Mouse (Mus musculus) large intestine, adult 2 months (tissue): ENCODE measurements around the gene Cacna2d2. TPM values are rescaled to one million over a fixed set of nuclear protein-coding genes. Genes with fewer than 3 reads are reported as not detected.

Source experiments
- DNase-seq: peaks from one replicate; pipeline ENCODE4 v3.0.0-alpha.2; 2012; ENCODE audit warnings: low read depth, low spot score
- WGBS: fragments of 180-500 bp; shearing (Covaris S2); methylation state at CpG from one replicate; pipeline ENCODE4 v1.1.7; 2018; 5-methylcytosine and 5-hydroxymethylcytosine counted together
- polyA plus RNA-seq: library from polyadenylated mRNA; depleted of rRNA; stranded (reverse); fragments of >200 nt; gene quantifications from 2 replicates; pipeline ENCODE4 v1.2.3, GENCODE M21; 2012; rRNA removed

Gene Cacna2d2
- 2.2 and 4.1 TPM in 2 replicates for polyA plus RNA-seq

DNA sequence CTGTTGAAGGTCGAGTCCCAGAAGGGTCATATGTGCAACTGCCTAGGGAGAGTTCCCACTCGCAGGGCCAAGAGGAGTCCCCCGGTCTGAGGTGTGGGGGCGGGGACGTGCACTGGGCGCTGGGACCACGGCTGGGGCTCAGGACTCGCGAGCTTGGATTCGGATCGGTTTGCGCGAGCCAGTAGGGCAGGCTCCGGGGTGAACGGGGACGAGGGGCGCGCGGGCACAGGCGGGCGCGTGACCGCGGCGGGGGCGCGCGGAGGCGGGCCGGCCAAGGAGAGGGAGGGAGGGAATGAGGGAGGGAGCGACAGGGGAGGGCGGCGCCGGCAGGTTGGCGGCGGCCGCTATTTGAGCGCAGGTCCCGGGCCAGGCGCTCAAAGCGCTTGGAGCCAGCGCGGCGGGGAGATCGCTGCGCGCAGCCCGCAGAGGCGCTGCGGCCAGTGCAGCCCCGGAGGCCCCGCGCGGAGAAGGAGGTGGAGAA, at the start of gene Cacna2d2:
TSS of gene Cacna2d2 (plus strand) at position 122 of the 481 bp plus-strand sequence.
- WGBS: 2% methylated on average over 31 of the region's 54 CpGs
- DNase-seq: no peak

DNA sequence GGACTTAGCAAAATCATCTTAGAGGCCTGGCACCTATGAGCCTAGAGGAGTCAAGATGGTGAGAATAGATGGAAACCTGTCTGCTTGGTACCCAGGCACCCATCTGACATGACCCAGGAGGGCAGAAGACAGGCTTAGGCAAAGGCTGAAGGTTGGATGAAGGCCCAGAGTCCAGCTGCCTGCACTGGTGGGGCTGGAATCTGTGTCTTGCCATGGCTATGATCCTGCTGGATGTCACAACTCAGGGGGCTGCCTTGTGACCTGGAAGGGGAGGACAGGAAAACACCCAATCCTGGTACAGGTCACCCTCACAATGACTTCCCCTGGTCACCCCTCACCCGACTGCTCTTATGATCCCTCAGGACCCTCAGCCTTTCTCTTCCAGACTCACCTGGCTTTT, 44.6 kb upstream of the Cacna2d2 start:
- DNase-seq: no peak
- 73% methylated on average over 1 of the region's 1 CpGs for WGBS

DNA sequence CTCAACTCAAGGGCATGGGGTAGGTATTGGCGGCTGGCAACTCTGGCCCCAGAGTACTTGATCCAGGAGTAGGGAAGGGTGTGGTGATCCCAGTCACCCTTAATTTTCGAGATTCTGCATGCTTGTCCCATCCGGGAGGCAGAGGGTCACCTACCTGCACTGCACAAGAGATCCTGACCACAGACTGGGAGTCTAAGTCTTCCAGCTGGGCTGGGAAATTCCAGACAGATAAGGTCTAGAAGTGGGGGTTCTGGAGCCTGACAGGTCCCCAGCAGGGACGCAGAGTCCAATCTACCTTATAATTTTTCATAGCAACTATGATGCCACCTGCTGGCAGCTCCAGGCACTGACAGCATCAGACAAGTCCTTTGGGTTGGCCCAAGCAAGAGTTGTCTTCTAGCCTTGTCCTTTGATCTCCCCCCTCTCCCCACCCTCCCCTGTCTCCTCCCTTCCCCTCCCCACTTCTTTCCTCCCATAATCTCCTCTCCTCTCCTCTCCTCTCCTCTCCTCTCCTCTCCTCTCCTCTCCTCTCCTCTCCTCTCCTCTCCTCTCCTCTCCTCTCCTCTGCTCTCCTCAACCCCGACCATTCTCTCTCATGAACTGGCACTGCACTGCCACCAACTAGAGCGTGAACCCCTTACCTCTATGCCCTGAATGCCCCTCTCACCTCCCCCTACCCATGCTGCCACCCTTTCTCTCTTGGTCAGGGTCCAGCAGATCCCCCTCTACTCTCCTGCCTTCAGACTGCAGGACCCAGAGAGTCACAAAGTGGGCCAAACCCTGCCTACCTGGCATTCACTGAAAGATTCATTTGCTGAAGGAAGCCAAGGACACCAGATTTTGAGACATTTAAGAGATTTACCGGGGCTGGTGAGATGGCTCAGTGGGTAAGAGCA, 43.3 kb upstream of the Cacna2d2 start:
- WGBS: 36% methylated on average over 7 of the region's 7 CpGs
- DNase-seq: no peak

DNA sequence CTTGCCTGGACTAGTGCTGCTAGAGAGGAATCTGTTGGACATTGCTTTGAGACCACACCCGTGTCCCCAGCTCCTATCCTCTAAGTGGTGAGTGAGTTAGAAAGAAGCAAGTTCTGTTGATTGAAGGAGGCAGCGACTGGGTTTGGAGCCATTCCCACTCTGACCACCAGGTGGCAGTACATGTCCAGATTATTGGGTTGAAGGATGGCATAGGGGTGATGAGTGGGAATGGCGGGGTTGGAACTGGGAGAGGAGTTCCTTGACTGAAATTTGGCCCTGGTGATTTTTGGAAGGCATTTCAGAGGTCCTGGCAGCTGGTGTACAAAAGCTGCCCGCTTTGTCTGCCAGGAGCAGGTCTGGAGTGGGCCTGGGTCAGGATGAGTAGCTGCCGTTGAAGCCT, 41.8 kb upstream of the Cacna2d2 start:
- no peak for DNase-seq
- WGBS: 28% methylated on average over 5 of the region's 5 CpGs

DNA sequence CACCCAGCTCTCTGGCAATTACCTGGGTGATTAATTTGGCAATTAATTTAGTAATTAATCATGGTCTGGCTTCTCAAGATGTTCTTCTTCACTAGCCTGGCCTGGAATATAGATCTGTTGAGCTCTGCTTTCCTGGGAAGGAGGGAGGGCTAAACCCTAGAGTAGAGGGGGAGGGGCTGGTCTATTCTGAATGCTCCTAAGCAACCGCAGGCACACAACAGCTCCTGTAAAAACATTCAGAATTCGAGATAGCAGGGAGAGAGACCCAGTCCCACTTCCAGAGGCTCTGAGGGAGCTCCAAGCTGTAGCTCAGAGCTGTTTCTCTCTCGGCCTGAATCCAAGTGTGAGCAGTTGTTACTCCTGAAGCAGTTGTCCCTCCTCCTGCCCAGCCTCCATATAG, 38.4 kb upstream of the Cacna2d2 start:
- DNase-seq: no peak
- 19% methylated on average over 3 of the region's 3 CpGs for WGBS

DNA sequence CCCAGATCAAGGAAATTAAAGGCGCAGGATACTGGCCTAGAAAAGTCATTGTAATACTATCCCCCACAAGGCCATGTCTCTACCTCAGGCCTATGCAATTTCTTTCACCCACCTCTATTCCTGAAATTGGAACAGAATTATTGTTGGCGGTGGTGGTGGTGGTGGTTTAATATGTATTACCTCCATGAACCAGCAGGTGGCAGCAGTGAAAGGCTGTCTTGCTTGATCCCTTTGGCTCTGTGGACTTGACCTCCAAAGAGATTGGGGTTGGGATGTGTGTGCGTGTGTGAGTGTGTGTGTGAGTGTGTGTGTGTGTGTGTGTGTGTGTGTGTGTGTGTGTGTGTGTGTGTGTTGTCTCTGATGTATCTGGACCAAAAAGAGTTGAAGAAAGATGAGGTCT, 32.8 kb upstream of the Cacna2d2 start:
- 3% methylated on average over 3 of the region's 3 CpGs for WGBS
- DNase-seq: peak; percentile 31

DNA sequence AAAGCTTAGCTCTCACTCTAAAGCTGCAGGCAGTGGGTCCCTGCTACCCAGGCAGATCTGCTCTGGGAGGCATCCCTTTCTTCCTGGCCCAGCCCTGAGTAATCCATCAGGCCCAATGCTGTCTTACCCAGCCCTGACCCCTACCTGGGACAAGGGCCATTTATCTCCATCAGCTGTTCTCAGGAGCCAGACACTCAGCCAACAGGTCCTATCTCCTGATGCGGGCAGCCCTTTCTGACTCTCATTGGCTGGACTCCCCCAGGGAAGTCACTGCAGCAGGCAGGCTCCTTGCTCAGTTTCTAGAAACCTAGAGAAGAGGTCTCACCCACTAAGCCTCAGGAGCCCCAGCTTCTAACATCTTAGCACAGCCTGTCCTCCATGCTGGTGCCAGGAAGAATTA, 31.1 kb upstream of the Cacna2d2 start:
- no peak for DNase-seq

DNA sequence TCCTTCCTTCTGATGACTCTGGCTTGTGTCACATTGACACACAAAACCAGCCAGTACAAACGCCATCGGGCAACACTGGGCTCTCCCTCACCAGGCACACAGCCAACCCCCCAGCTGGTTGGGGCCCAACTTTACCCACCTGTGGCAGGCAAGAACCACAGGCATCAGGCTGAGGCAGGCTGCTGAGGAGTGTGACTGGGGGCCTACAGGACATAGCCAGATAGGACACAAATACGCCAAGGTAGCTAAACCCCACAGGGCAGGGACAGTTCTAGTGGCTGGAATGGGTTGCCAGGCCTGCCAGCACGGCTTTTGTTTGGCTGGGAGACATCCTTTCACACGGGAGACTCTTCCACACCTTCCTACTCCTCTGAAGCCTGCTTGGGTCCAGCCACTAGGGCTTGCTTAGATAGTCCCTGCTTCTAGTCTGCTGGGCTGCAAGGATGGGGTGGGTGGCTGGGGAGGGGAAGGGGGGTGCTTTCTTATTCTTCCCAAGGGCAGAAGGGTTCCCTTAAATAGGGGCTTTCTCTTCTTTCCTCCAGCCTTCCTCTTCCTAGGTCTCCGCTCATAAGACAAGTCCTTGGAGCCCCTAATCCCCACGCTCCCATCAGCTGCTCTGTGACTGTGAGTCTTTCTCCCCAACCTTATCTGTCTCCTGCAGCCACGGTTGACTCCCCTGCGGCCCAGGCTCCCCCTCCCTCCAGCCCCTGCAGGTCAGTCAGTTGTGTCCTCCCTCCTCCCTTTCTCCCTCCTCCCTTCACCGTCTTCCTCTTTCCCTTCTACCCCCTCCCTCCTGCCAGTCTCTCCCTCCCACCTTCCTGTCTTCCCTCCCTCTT, 29.9 kb upstream of the Cacna2d2 start:
- DNase-seq: no peak
- WGBS: 35% methylated on average over 10 of the region's 10 CpGs

More for the DNA sequence above, 31.1 kb upstream of the Cacna2d2 start:
- 77% methylated on average over 1 of the region's 1 CpGs for WGBS

DNA sequence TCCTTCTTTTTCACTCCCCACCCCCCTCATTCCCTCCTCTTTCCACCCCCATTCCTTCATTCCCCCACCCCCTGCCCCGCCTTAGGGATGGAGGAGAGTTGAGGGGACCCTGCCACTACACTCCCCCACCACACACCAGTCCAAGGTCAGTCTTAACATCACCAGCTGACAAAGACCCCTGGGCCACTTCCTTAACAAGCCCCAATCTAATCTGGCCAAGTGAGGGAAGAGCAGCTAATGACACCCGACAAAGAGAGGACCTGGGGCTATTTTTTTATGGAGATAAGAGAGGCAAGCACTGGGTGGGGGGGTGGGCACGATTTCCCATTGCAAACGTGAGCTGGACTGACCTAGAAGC, 29.3 kb upstream of the Cacna2d2 start:
- no peak for DNase-seq
- 8% methylated on average over 4 of the region's 4 CpGs for WGBS

DNA sequence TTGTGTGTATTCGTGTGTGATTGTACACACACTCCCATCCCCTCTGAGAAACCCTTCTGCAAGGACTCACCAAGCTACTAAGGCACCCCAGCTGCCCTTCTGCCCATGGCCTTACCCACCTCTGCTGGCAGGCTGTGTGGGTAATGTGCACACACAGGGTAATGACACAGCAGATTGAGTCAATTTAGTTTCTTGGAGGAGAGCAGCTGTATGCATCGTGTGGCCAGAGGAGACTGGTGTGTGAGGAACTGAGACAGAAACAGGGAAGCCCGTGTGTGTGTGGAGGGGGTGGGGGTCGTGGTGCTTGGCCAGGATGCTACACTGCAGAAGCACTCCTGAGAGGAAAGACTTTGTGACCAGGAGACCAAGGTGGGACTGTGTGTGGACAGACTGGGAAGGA, 27.0 kb upstream of the Cacna2d2 start:
- no peak for DNase-seq
- 45% methylated on average over 4 of the region's 4 CpGs for WGBS

DNA sequence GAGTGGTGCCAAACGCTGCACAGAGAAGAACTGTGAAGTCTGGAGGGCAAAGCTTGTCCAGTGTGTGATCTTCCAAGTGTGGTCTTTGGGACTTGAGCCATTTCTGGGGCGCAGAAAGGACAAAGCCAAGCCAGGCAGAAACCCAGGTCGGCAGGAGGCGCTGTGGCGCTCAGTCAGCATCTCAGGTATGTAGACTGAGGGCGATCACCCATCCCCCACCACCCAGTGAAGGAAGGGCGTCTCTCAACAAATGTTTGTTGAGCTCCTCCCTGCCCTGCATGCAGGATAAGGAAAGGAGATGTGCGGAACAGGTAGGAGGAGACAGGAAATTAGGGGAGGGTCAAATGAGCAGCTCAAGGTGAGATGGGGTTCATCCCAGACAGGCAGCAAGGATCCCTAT, 24.8 kb upstream of the Cacna2d2 start:
- 5% methylated on average over 8 of the region's 8 CpGs for WGBS
- DNase-seq: peak; percentile 19

DNA sequence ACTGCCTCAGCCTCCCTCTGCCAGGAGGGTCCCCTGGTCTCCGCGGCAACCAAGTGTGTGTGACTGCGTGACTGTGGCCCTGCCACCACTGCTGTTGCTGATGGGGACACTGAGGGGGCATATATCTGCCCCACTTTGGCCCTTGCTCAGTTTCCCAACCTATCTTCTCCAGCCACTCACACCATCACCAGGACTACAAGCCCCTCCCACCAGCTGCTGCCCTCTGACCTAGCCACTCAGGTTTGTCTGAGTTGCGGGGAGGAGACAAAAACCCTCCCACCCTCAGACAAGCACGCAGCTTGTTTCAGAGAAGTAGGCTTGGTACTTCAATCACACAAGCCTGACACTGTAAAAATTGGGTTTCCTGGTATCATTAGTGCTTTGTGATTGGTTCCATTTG, 24.0 kb upstream of the Cacna2d2 start:
- DNase-seq: no peak
- 16% methylated on average over 5 of the region's 5 CpGs for WGBS

DNA sequence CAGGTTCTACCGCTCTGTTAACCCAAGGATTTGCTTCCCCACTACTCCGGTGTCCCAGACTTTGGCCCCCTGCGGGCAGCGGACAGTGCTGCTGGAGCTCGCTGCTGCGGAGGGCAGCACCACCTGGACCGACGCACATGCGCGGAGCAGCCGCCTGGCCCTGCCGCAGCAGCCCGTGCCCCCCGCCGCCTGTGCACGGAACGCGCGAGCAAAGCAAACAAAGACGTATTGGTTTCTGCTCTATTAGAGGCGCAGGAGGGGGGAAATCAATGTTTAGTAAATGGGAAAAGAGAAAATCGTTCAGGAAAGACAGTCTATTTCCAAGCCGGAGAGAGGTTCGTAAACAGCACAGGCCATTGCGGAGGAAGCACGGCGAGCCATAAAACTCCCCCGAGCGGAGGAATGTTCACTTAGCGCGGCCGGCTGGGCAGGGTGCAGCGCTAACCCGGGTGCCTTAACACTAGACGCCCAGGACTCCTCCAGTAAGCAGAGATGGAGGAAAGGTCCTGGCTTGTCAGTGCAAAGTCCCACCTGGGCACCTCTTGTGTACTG, 21.4 kb upstream of the Cacna2d2 start:
- WGBS: under 1% methylated on average over 35 of the region's 35 CpGs

DNA sequence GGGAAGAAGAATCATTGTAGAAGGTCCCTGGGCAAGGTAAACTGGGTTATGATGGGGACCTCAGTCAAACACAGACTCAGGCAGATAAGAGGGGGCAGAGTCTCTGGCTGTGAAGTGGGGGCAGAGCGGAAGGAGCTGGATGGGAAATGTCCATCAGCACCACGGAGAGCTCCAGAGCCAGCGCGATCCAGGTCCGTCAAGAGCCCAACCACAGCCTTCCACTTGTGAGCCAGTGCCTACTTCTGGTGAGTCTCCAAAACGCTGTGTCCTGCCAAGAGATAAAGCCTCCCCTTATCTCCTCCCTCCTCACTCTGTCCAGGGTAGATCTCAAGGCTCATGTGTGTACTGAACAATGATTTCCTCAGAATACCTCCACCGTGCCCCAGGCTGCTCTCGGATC, 17.7 kb upstream of the Cacna2d2 start:
- 13% methylated on average over 8 of the region's 8 CpGs for WGBS
- DNase-seq: no peak

More for the DNA sequence above, 21.4 kb upstream of the Cacna2d2 start:
- DNase-seq: no peak

DNA sequence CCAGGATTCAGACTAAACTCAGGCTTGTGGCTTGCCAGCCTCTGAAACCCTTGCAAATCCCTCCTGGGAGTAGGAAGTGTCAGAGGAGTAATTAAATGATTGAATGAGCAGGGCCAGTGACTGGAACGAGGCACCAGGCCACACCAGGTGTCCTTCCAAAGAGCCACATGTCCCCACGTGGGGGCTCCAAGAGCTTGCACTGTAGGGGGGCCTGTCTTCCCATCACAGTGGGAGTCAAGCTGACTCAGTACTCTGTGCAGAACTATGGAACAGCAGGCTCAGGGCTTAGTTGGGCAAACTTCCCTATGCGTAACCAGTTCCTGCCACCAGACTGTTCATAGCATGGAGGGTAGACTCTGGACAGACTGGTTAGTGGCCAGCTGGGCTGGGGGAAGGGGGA, 15.0 kb upstream of the Cacna2d2 start:
- 33% methylated on average over 3 of the region's 3 CpGs for WGBS
- no peak for DNase-seq

DNA sequence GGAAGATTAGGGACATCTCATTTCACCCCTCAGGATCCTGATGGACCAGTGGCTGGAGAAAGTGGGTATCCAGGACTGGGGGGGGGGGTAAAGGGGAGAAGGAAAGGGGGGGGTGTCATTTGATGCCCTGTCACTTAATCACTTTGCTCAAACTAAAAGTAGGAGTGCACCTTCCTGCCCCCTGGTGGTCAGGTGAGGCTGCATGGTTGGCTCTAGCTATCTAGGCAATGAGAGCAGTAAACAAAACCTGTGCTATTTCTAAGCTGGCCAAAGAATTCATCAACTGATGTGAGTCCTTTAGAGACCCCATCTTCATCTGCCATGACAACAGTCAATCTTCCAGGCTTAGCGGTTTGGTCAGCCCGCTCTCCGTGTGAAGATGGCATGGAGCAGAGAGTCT, 12.7 kb upstream of the Cacna2d2 start:
- 70% methylated on average over 3 of the region's 3 CpGs for WGBS
- DNase-seq: no peak

DNA sequence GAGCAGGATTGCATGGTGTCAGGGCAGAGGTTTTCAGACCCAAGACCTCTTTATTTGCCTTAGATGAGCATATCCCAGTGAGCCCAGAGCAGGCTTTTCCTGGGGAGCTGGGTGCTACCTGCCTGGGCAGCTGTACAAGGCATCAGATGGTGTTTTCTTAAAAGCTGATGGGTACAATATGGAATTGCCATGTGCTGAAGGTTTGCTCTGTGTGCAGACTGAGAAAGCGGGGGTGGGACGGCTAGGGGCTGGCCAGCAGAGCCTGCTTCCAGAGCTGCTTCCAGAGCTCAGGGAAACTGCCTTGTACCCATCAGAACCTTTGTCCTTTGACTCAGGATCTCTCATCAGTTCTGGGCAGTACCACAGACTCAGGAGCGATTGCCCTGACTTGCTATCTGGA, 11.7 kb upstream of the Cacna2d2 start:
- no peak for DNase-seq
- 93% methylated on average over 3 of the region's 3 CpGs for WGBS

DNA sequence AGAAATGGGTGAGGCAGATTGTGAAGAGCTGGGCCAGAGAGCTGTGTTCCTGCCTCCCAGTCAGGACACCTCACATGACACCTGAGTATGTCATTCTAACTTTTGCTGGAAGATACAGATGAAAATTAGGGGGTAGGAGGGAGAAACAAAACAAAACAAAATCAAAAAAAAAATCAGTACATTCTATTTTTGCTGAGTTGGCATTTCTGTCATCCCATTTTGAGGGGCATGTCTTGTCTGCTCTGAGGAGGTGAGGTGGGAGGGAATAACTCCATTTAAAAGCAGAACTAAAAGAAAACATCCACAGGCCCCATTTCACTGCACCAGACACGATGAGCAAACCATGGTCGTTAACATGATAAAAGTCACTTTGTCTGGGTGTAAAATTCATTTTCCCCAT, 11.1 kb upstream of the Cacna2d2 start:
- DNase-seq: no peak
- WGBS: 24% methylated on average over 2 of the region's 2 CpGs

DNA sequence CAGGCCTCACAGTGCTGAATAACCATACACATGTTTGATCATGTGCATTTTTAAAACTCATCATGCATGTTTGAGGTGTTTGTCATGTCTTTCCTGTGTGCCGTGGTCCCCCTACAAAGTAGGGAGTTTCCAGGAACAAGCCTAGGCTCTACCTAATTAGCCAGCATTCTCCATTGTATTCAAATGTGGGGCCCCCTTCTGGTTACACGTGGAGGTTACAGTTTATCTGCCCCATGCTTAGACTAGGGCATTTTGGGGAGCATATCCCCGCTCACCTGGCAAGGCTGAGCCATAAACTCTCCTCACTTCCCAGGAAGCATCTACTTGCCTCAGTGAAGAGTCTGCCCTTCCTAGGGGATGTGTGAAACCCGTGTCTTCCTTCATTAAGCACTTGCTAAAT, 3.0 kb upstream of the Cacna2d2 start:
- no peak for DNase-seq
- 24% methylated on average over 4 of the region's 4 CpGs for WGBS

DNA sequence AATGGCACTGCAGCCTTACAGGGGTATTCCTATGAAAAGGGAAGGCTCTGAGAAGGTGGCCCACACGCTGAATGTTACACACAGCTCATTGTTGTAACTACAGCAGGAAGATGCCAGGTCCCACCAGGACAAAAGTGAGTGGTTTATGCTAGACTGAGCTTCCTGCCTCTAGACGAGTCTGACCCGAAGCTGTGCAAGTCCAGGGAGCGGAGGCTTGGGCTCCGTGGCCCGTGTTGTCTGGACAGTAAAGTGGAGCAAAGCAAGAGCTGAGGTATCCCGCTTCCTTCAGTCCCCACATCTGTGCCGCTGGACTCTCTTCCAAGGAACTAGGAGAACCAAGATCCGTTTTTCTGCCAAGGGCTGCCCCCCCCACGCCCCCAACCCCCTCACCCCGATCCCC, 444 bp upstream of the Cacna2d2 start:
- no peak for DNase-seq
- WGBS: 31% methylated on average over 11 of the region's 11 CpGs
